Mouse (Mus musculus) central nervous system, embryonic 11.5 days (tissue): Measurements from ENCODE around the gene Ccdc188. TPM values are rescaled to one million over a fixed set of nuclear protein-coding genes. Genes with fewer than 3 reads are reported as not detected.

Source experiments
- polyA plus RNA-seq: library from polyadenylated mRNA; depleted of rRNA; stranded (reverse); fragments of >200 nt; gene quantifications from 2 replicates; pipeline ENCODE4 v1.2.3, GENCODE M21; 2012; rRNA removed

Gene Ccdc188
- not detected in 2 replicates for polyA plus RNA-seq

GRCm38 (mm10) chr16:18217579-18217978 lies at the start of gene Ccdc188:
Ccdc188 (plus strand) TSS chr16:18217879.

DNA sequence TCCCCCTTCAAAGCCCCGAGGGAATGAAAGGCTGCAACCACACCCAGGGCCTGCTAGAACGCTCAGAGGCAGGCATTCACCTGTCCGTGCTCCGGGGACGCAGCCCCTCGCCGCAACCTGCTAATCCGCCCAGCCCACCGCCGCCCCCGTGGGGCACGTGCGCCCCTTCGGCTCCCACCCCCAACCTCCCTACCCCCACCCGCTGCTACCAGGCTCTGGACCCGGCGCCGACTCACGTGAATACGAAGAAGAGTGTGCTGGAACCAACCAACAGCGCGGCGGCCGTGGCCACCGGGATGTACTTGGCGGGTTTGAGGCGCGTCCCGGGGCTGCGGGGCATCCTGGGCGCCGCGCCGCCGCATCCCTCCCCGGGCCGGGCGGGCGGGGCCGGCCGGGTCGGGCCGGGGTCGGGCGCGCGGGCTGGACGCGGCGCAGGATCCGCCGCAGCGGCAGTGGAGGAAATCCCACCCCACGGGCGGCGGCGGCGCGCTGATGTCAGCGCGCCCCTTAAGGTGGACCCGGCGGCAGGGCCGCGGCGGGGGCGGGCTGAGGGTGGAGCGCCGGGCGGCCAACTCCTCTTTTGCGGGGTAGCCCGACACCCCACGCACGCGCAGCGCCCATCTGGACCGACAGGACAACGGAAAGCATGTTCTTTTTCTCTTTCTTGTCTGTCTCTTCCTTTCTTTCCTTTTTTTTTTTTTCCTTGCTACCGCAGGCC lies 17.2 kb downstream of the Ccdc188 start, which contains the start of gene Zdhhc8:
TSS of gene Zdhhc8 (minus strand) at position 466 of the 718 bp plus-strand sequence.

DNA sequence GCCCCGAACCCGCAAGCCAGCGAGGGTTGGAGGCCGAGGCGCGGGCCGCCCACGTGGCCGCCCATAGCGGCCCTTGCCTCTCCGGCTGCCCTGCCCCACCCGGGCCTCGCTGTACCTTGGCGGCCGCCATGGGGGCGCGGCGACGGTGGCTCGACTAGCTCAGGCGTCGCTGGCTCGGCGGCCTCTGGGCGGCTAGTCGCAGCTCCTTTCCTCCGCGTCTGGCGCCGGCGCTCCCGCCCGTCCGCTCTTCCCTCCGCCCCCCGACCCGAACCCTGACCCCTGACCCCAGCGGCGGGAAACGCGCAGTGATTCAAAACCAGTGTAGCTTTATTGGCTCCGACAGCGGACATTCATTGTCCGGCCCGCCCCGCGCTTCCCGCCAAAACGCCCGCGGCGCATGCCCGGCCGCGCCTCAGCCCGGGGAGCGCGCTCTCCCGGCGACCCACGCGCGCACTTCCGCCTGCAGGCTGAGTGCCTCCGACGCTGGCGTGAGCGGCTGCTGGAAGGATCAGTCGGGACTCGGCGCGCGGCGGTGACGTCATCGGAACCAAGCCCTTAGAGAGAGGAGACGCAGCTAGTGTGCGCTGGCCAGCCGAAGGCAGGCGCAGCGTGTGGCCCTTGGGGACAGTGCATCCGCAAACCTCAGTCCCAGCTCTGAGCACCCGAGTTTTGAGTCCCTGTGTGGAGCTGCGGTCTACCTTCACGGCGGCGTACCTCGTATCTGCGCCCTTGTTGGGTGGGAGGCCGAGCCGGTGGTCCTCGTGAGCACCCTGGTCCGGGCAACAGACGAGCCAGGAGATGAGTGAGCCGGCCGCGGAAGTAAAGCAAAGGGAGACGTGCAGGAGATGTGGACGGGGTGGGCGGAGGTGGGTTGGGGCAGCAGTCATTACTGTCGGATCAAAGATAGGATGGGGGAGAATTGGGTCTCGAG lies 31.0 kb downstream of the Ccdc188 start, which contains the start of the genes Trmt2a and Ranbp1:
TSS of gene Trmt2a (plus strand) at position 247 of the 931 bp plus-strand sequence.
TSS of gene Ranbp1 (minus strand) at position 300 of the 931 bp plus-strand sequence.

DNA sequence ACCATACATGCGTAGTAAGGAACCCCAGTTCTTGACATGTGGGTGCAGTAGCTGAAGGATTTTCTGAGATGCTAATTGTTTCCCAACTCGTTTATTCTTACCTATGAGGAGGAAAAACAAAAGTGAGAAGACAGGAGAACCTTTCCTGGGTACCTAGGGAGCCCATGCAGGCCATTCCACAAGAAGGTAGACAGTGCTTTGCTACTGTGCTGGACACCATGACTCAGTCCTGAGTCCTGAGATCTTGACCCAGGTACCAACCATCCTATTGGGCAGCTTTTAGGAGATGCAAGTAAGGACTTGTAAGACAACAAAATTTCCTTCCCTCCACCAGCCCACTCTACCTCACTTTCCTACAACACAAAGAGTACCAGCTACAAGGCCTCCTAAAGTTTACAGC lies 40.5 kb downstream of the Ccdc188 start, which contains the start of gene Gm49776:
TSS of gene Gm49776 (minus strand) at position 101 of the 400 bp plus-strand sequence.

Other genes starting within 250 kb of the Ccdc188 start
- not detected in 2 replicates for gene Vpreb2, start 237.5 kb upstream of the Ccdc188 start, polyA plus RNA-seq
- gene Dgcr6, start 165.0 kb upstream of the Ccdc188 start, polyA plus RNA-seq = 70.0 and 80.8 TPM in 2 replicates
- 18.1 and 20.9 TPM in 2 replicates for gene Prodh, start 127.7 kb upstream of the Ccdc188 start, polyA plus RNA-seq
- 4.7 and 8.0 TPM in 2 replicates for gene Rtn4r, start 90.2 kb upstream of the Ccdc188 start, polyA plus RNA-seq
- gene Zdhhc8, start 17.3 kb downstream of the Ccdc188 start, polyA plus RNA-seq = 26.1 and 38.1 TPM in 2 replicates
- 101 and 108 TPM in 2 replicates for gene Trmt2a, start 30.8 kb downstream of the Ccdc188 start, polyA plus RNA-seq
- 505 and 919 TPM in 2 replicates for gene Ranbp1, start 30.9 kb downstream of the Ccdc188 start, polyA plus RNA-seq
- gene Gm49776, start 40.4 kb downstream of the Ccdc188 start, polyA plus RNA-seq = 0.27 and 2.3 TPM in 2 replicates
- 84.9 and 98.9 TPM in 2 replicates for gene Dgcr8, start 71.4 kb downstream of the Ccdc188 start, polyA plus RNA-seq
- 26.5 and 33.6 TPM in 2 replicates for gene Tango2, start 130.2 kb downstream of the Ccdc188 start, polyA plus RNA-seq
- gene Arvcf, start 130.3 kb downstream of the Ccdc188 start, polyA plus RNA-seq = 111 and 127 TPM in 2 replicates
- gene Txnrd2, start 208.5 kb downstream of the Ccdc188 start, polyA plus RNA-seq = 23.1 and 30.1 TPM in 2 replicates
- 37.2 and 47.8 TPM in 2 replicates for gene Comt, start 209.0 kb downstream of the Ccdc188 start, polyA plus RNA-seq